Mouse (Mus musculus): ENCODE measurements at regions not wholly inside any gene's neighbourhood (a gene's known extent, or its start where the extent isn't known, plus 50 kb on each side); places are given as distances from the start of the nearest gene placed in this dataset.

- DNase-seq = no peak
These were observed 315.2 kb upstream of the C030005K15Rik start for GRCm38 (mm10) chr10:98041766-98042165.

GRCm38 (mm10) chr10:98043873-98044272, 317.3 kb upstream of the C030005K15Rik start:
- DNase-seq = no peak

- DNase-seq = no peak
These were observed 318.0 kb upstream of the C030005K15Rik start for GRCm38 (mm10) chr10:98044579-98044978.

GRCm38 (mm10) chr10:98073432-98073831, 346.9 kb upstream of the C030005K15Rik start:
- DNase-seq = no peak

- no peak for DNase-seq
These were observed 358.3 kb upstream of the C030005K15Rik start for GRCm38 (mm10) chr10:98084881-98085280.

- no peak for DNase-seq
These were observed 389.7 kb upstream of the C030005K15Rik start for GRCm38 (mm10) chr10:98116296-98116695.

- DNase-seq = no peak
These were observed 399.2 kb upstream of the C030005K15Rik start for GRCm38 (mm10) chr10:98125713-98126112.

GRCm38 (mm10) chr10:98135026-98135425, 408.5 kb upstream of the C030005K15Rik start:
- DNase-seq = no peak

- no peak for DNase-seq
These were observed 419.2 kb upstream of the C030005K15Rik start for GRCm38 (mm10) chr10:98145773-98146172.

GRCm38 (mm10) chr10:98146998-98147863, 420.7 kb upstream of the C030005K15Rik start:
- DNase-seq = no peak

- DNase-seq = no peak
These were observed 429.4 kb upstream of the C030005K15Rik start for GRCm38 (mm10) chr10:98155982-98156381.

- DNase-seq = peak; percentile 25
These were observed 459.1 kb upstream of the C030005K15Rik start for GRCm38 (mm10) chr10:98185666-98186065.

GRCm38 (mm10) chr10:98196852-98197251, 470.3 kb upstream of the C030005K15Rik start:
- no peak for DNase-seq

- no peak for DNase-seq
These were observed 483.7 kb upstream of the C030005K15Rik start for GRCm38 (mm10) chr10:98210246-98210645.

- DNase-seq = no peak
These were observed 486.5 kb upstream of the C030005K15Rik start for GRCm38 (mm10) chr10:98212876-98213587.

GRCm38 (mm10) chr10:98231017-98231416, 504.5 kb upstream of the C030005K15Rik start:
- DNase-seq = no peak

- no peak for DNase-seq
These were observed 505.2 kb upstream of the C030005K15Rik start for GRCm38 (mm10) chr10:98231705-98232235.

- DNase-seq = no peak
These were observed 521.8 kb upstream of the C030005K15Rik start for GRCm38 (mm10) chr10:98248311-98248710.

- no peak for DNase-seq
These were observed 531.6 kb upstream of the C030005K15Rik start for GRCm38 (mm10) chr10:98257980-98258707.

GRCm38 (mm10) chr10:98259283-98259682, 532.7 kb upstream of the C030005K15Rik start:
- no peak for DNase-seq

- no peak for DNase-seq
These were observed 542.0 kb upstream of the C030005K15Rik start for GRCm38 (mm10) chr10:98268511-98268910.

- no peak for DNase-seq
These were observed 565.1 kb upstream of the C030005K15Rik start for GRCm38 (mm10) chr10:98291617-98292016.

Measured in gastrocnemius, postnatal 25 days (tissue).